Comparison of ENCODE assay signal across 15 mouse cellular contexts in genomic region chr3:39182646-39183045, GRCm38 (mm10).
DNase-seq lines count a peak whose midpoint lies in the region; ATAC-seq and TF ChIP-seq lines count a peak whose summit lies in the region.
"Had no signal": no experiment of that assay in that cellular context is flagged by ENCODE, and none has a peak within 500 bp of the region (broad histone marks: within the 10 kb centered on the region; RNA-seq: fewer than 3 reads in every experiment).

No protein-coding gene starts in this region.

- no peaks in the 10 kb centered on the region for H3K36me3 ChIP-seq in kidney, embryonic 14.5 days (ENCODE audit: control insufficient read depth, insufficient read depth, low read length)
- no peaks in the 10 kb centered on the region for H3K36me3 ChIP-seq in forebrain, postnatal 0 days (ENCODE audit: insufficient read depth)
- H3K36me3 ChIP-seq in thymus, adult 2 months (ENCODE audit: control insufficient read depth, insufficient read depth, low read length) = no peaks in the 10 kb centered on the region
- H3K36me3 ChIP-seq: liver, embryonic 13.5 days; neural tube, embryonic 15.5 days had no signal

- DNase-seq in gastrocnemius, adult 18-20 months (ENCODE audit: low spot score) = peak; percentile 5
- DNase-seq in gastrocnemius, adult 8-10 months (ENCODE audit: low spot score in 2 of 2) = no peak
- peak; percentile 31 for DNase-seq in kidney, postnatal 10 days
- peak; percentile 15 for DNase-seq in urinary bladder, postnatal 14 days (ENCODE audit: low spot score)
- no peak for DNase-seq in urinary bladder, adult 2 months (ENCODE audit: low spot score)
- no peak for DNase-seq in forebrain, postnatal 0 days
- no peak for DNase-seq in thymus, adult 2 months
- DNase-seq: cerebellum, adult 11-12 months; kidney, postnatal 25 days; liver, embryonic 13.5 days; lung, postnatal 4 days had no signal

- ATAC-seq in kidney, embryonic 14.5 days (ENCODE audit: low FRiP score, low TSS enrichment) = no peak
- no peak for ATAC-seq in forebrain, postnatal 0 days
- ATAC-seq: forebrain, embryonic 14.5 days had no signal

- no peak overlapping the region for H3K27ac ChIP-seq in kidney, embryonic 14.5 days (ENCODE audit: low read depth, low read length)
- H3K27ac ChIP-seq in forebrain, postnatal 0 days (ENCODE audit: low read depth, low read length) = no peak overlapping the region
- H3K27ac ChIP-seq in thymus, adult 2 months (ENCODE audit: control insufficient read depth, insufficient read depth, low read length) = no peak overlapping the region
- H3K27ac ChIP-seq: liver, embryonic 13.5 days; neural tube, embryonic 15.5 days had no signal

- H3K27me3 ChIP-seq in kidney, embryonic 14.5 days (ENCODE audit: control insufficient read depth, insufficient read depth, low read length) = no peaks in the 10 kb centered on the region
- H3K27me3 ChIP-seq in forebrain, postnatal 0 days (ENCODE audit: insufficient read depth, low read length) = no peaks in the 10 kb centered on the region
- H3K27me3 ChIP-seq in thymus, adult 2 months (ENCODE audit: control insufficient read depth, insufficient read depth, low read length) = no peaks in the 10 kb centered on the region
- H3K27me3 ChIP-seq: liver, embryonic 13.5 days; neural tube, embryonic 15.5 days had no signal

- TF ChIP-seq POLR2A in thymus, adult 2 months (IDR thresholded peaks at IDR 0.05; ENCODE audit: control insufficient read depth, extremely low read depth, insufficient read depth, low read length, poor library complexity) = no peak

- H3K4me1 ChIP-seq in kidney, embryonic 14.5 days (ENCODE audit: control insufficient read depth, insufficient read depth, low read length) = no peaks in the 10 kb centered on the region
- no peaks in the 10 kb centered on the region for H3K4me1 ChIP-seq in forebrain, postnatal 0 days (ENCODE audit: insufficient read depth)
- no peaks in the 10 kb centered on the region for H3K4me1 ChIP-seq in thymus, adult 2 months (replicated peaks; ENCODE audit: control insufficient read depth, insufficient read depth, low read length)
- H3K4me1 ChIP-seq: liver, embryonic 13.5 days; neural tube, embryonic 15.5 days had no signal

- TF ChIP-seq CTCF in forebrain, postnatal 0 days (IDR thresholded peaks at IDR 0.05; ENCODE audit: low read depth) = no peak
- no peak for TF ChIP-seq CTCF in thymus, adult 2 months (IDR thresholded peaks at IDR 0.05; ENCODE audit: borderline replicate concordance, control insufficient read depth, extremely low read depth, insufficient read depth, low read length, poor library complexity)

- WGBS in kidney, embryonic 14.5 days = 49% methylated on average over 3 of the region's 3 CpGs
- 86% methylated on average over 3 of the region's 3 CpGs for WGBS in forebrain, postnatal 0 days
- WGBS in thymus, adult 2 months = 72% methylated on average over 3 of the region's 3 CpGs

- no peak overlapping the region for H3K9ac ChIP-seq in kidney, embryonic 14.5 days (ENCODE audit: low read depth, low read length)
- H3K9ac ChIP-seq in forebrain, postnatal 0 days = no peak overlapping the region
- H3K9ac ChIP-seq: liver, embryonic 13.5 days; neural tube, embryonic 15.5 days had no signal

- H3K4me2 ChIP-seq in kidney, embryonic 14.5 days (replicated peaks; ENCODE audit: low read depth, low read length) = no peak overlapping the region
- H3K4me2 ChIP-seq in forebrain, postnatal 0 days (ENCODE audit: low read depth) = no peak overlapping the region
- H3K4me2 ChIP-seq: liver, embryonic 13.5 days; midbrain, embryonic 11.5 days; neural tube, embryonic 15.5 days had no signal

- no peak overlapping the region for H3K4me3 ChIP-seq in kidney, embryonic 14.5 days (ENCODE audit: low read length)
- H3K4me3 ChIP-seq in forebrain, postnatal 0 days (ENCODE audit: low read depth, low read length) = no peak overlapping the region
- no peak overlapping the region for H3K4me3 ChIP-seq in thymus, adult 2 months (ENCODE audit: control insufficient read depth, insufficient read depth, low read length)
- H3K4me3 ChIP-seq: liver, embryonic 13.5 days; neural tube, embryonic 15.5 days had no signal

- peaks cover 4% of the 10 kb centered on the region; the same call in 1 of the 2 replicates for H3K9me3 ChIP-seq in kidney, embryonic 14.5 days (ENCODE audit: control insufficient read depth, low read length)
- 0 out of 2 replicates have a peak, but pooled peaks cover 2% of the 10 kb centered on the region for H3K9me3 ChIP-seq in forebrain, postnatal 0 days (ENCODE audit: low read length)
- H3K9me3 ChIP-seq: liver, embryonic 13.5 days had no signal

Comparison
In these comparisons a context has a peak if more than half of its experiments do, and no peak if none do; other contexts are left out.
1. DNase-seq: peak in gastrocnemius, adult 18-20 months (single experiment), kidney, postnatal 10 days (single experiment) and urinary bladder, postnatal 14 days (single experiment); none in gastrocnemius, adult 8-10 months (0 of 2), urinary bladder, adult 2 months (single experiment), forebrain, postnatal 0 days (single experiment) and thymus, adult 2 months (single experiment).